Mouse (Mus musculus) kidney, adult 18-20 months (tissue): Measurements from ENCODE around the gene Vps8.

Experiments
- DNase-seq: peaks from one replicate; pipeline ENCODE4 v3.0.0; 2021

The Vps8 gene

GRCm38 (mm10) chr16:21405224-21405969 lies 17.5 kb upstream of the Vps8 start:
- DNase-seq = no peak

- DNase-seq = no peak
Measured at GRCm38 (mm10) chr16:21406136-21406535, 16.8 kb upstream of the Vps8 start.

GRCm38 (mm10) chr16:21411779-21412178 lies 11.1 kb upstream of the Vps8 start:
- no peak for DNase-seq

DNA sequence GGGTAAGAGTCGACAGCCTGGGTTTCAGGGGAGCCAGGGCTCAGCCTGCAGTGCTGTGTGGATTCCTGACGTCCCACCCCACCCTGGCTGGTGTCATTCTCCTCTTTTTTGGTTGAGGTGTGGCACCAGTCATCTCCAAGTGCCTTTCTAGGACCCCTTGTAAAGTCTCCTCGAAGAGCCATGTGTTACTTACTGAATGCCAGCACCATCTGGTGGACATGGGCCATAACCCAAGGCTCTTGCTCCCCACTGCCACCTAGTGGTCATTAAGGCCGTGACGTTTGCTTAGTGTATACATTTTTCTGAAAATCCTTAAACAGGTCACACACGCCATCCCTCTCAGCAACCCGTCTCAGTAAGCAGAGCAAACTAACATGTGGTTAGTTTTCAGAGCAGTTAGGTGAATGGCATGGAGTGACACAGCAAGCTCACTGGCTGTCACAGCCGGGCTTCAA lies 10.3 kb upstream of the Vps8 start:
- peak; percentile 81 for DNase-seq

DNA sequence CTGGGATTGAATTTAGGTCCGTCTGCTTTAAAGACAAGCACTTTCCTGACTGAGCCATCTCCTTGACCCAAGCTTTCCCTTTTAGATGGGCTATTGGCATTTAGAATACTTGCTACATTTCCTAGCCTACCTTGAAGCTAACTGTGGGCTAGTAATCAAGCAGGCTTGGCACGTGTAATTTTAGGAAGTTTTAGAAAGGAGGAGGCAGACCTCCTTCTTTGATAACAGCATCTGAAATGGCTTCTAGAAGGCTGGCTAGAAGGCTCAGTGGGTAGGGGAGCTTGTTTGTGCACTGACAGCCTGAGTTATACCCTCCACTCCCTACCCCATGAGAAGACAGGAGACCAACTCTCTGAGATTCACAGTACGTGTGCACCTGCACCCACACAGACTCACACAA lies 9.1 kb upstream of the Vps8 start:
- no peak for DNase-seq

DNA sequence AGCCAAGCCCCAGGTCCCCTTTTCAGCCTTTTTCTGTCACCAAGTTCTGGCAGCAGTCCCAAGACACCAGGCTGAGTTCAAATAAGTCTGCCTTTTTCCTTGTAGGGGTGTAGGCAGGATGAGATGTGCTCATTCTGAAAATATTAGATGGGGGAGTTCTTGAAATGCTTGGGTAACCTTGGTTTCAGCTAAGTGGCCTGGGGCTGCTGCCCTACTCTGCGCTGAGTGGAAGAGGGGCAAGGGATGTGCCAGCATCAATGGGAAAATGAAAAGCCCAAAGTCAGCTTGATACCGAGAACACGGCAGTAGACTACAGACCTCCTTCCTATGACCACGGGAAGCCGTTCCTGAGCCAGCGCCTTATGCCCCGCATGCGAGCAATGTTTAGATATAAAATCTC lies 7.8 kb upstream of the Vps8 start:
- no peak for DNase-seq

DNA sequence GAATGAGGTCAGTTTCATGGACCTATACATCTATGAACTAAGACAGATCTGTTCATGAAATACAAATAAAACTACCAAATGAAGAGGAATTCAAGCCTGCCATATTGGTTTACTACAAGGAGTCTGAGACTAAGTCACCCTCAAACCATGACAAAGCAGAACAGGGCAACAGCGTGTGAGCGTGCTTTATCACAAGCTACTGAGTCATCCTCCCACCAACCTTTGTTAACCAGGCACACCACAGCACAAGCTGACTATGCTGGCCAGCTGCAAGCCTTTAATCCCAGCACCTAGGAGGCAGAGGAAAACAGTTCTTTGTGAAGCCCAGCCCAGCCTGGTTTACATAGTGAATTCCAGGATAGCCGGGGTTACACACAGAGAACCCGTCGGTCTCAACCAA lies 4.9 kb upstream of the Vps8 start:
- DNase-seq = no peak

DNA sequence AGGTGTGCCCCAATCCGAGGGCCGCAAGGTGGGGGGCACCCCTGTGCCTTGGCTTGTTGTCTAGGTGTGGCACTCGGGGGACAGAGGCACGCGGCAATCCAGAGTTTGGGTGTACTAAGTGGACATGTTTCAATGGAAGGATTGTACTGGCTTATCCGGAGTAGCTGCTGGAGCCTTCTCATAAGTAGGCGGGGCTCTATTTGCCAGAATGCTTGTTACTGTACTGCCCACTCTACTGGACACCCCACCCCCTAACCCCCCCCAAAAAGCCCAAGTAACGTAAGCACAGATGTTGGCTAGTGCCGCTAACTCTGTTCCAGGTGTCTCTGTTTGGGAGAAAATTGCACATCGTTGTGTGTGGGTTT lies 610 bp downstream of the Vps8 start:
- DNase-seq = no peak

DNA sequence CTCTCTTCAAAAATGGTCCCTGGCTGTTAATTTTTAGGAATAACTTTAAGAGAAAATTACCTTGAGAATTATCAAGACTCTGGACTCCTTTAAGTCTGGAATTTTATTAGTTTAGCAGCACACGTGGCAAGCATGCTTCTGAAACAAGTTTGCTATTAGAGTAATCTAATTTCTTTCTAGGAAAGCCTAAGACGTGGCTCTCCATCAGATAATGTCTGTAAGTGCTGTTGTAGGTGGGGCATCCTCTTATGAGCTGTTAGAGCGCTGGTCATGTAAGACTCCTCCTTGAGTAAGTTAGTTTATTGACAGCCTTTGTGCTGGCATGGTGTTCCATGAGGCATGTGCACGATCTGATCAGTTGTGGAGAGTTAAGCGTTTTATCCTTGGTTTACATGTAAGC lies 5.2 kb downstream of the Vps8 start:
- no peak for DNase-seq

DNA sequence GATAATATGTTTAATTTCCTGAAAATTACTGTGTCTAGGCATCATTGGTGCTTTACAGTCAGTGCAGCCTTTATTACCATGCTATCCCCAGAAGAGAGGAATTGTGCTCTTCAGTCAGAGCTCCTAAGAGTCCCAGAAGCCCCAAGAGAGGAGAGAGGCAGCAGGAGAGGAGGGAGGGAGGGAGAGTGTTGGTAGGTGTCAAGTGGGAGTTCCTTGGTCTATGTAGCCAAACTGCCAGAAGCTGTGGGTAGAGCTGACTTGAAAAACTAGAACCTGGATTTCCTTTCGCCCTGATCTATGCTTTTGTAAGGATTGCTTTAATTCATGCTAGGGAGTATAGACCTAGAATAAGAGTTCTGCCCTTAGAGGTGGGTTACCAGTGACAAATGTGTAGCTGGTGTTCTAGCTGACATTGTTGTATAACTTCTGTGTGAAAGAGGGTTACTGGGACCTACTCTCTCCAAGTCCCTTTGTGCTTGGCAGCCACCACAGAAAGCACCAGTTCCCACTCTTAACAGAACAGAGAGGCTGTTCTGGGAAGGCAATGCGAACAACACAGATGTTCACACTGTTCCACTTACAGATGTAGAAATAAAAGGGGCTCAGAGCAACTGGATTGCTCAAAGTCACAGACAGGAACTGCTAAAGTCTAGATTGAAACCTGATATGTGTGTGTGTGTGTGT lies 7.6 kb downstream of the Vps8 start:
- no peak for DNase-seq

DNA sequence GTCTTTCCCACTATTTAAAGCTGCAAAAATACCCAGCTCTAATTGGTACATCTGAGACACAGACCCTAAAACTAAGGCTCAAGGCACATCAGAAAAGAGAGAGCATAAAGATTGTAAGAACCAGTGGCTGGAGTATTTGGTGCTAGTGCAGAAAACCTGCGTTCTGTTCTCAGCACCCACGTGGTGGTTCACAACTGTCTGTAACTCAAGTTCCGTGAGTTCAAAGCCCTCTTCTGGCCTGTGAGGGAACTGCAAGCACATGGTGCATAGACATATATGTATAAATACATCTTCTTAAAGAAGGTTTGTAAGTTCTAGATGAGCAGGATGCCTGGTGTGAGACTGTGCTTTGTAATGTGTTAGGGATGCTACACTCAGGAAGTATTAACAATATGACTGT lies 8.7 kb downstream of the Vps8 start:
- DNase-seq = no peak

DNA sequence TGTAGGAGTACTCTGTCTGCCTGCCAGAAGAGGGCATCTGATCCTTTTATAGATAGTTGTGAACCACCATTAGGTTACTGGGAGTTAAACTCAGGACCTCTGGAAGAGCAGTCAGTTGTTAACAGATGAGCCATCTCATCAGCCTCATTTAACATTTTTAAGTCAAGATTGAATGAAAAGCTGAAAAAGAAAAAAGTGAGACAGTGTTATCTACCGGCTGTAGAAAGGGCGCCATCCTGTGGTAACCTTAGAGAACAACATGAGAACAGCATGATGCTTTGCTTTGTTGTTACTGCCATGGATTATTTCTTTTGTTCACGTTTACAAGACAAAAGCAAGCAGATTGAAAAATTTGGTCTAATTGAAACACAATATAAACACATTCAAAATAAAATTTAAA lies 10.6 kb downstream of the Vps8 start:
- no peak for DNase-seq

DNA sequence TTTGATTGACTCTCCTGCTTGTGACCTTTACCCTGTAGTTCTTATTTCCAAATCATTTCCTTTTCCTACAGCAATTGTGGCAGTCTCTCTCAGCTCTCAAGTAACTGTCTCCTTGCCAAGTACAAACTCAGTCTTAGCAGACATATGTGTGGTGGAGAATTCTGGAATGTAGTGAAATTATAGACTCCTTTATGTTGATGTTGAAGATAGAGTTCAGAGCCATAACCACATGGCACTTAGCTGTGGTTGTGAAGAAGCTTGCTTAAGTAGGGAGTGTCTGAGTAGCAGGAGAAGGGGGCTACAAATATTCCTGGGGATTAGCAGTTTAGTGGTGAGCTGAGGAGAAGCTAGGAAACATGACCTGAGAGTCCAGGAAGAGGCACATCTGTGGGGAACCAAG lies 18.1 kb downstream of the Vps8 start:
- no peak for DNase-seq

DNA sequence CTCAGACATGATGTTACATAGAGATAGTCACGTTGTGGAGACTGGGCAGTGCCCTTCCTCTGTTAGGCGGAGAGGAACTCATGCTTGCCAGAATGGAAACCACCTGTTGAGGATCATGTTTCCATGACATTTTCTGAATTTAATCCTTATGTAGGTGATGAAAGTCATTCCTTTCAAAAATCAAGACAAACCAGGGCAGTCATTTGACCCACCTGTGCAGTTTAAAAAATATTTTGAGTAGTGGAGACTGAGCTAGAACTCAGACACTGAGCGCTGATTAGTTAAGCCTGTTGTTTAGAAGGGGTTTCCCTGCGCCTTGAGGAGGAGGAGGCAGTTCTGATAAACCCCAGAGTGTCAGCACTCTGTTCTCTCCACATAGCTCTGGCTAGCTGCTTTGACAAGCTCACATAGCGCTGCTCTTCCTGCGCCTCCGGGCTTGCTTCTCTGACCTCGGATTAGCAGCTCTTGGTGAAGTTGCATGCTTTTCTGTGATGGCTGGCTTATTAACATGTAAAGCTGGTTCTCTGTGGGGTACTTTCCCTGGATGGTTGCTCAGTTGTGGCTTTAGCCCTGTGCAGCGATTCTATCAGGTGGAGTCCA lies 22.2 kb downstream of the Vps8 start:
- no peak for DNase-seq

DNA sequence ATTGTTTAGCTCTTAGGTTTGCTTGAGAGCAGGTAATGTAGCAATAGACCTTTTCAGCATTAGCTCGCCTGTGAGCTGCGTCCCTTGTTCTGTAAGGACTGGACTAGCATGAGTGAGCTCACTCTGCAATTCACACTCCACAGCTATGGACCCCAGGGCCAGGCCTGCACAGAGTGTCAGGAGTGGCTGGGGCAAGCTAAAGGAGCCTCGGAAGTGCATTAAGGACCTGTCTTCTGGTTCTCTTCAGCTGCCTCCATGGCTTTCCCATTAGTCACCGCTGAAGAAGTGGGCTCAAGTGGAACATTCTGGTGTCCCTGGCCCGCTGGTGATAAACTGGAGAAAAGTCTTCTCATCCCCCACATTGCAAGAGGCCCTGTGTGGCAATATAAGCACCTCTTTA lies 24.5 kb downstream of the Vps8 start:
- no peak for DNase-seq

DNA sequence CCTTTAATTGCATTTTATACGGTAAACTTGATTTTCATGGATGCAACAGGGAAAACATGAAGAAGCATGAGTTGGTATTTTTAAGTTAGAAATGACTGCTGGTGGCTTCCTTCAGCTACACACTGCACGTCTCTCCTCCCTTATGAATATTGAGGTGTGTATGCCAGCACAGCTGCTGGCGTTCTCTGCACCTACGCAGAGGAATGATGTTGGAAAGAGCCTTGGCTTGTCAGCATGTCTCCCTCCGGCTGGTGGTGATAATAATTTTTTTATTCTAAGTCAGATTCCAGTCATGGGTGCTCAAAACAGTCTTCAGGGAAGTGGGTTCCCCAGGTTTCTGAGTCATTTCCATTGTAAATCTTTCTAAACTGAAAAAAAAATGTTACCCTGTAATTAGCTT lies 25.5 kb downstream of the Vps8 start:
- DNase-seq = no peak

GRCm38 (mm10) chr16:21449890-21450289 lies 27.0 kb downstream of the Vps8 start:
- no peak for DNase-seq

DNA sequence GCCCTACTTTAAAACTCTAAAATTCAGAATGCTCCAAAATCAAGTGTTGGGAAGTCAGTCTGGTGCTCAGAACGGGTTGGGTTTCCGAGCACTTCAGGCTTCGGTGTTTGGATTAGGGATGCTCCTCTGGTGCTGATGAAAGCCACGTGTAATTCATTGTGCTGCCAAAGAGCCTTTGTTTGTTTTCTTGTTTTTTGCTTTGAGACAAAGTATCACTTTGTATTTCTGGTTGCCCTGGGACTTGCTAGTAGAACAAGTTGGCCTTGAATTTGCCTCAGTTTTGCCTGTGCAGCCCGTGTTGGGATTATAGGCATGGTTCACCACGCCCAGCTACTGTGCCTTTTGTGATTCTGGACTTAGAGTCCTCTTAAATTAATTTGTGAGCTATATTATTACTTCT lies 29.7 kb downstream of the Vps8 start:
- DNase-seq = no peak

GRCm38 (mm10) chr16:21457639-21458369 lies 34.9 kb downstream of the Vps8 start:
- DNase-seq = no peak

GRCm38 (mm10) chr16:21465868-21466267 lies 43.0 kb downstream of the Vps8 start:
- no peak for DNase-seq

- DNase-seq = no peak
Measured at GRCm38 (mm10) chr16:21470416-21470815, 47.5 kb downstream of the Vps8 start.

DNA sequence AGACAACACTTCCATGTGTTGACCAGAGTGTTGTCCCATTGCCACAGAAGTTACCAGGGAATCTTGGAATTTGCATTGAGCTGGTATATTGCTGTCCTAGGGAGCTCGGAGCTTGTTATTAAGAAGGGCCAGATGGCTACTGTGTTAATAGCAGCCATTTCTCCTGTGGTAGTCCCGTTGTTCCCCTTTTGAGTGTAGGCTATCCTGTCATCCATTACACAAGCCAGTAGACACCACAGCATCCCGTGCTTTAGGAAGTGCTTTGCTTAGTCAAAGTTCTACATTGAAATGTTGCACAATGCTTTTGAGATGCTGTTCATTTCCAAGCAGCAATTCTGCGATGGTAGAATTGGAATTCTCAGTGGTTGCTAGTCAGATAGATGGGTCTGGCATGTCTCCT lies 54.2 kb downstream of the Vps8 start:
- no peak for DNase-seq

- DNase-seq = peak; percentile 44
Measured at GRCm38 (mm10) chr16:21478376-21478775, 55.5 kb downstream of the Vps8 start.

GRCm38 (mm10) chr16:21483803-21484202 lies 60.9 kb downstream of the Vps8 start:
- DNase-seq = no peak
